Mouse (Mus musculus) embryonic fibroblast, embryonic 13.5 days (primary cell): Measurements from ENCODE around the gene Pdlim7. TPM values are rescaled to one million over a fixed set of nuclear protein-coding genes. Genes with fewer than 3 reads are reported as not detected.

Source experiments
- H3K27ac ChIP-seq: 2 replicates; pipeline ENCODE4 v1.5.1; 2012; ENCODE audit warnings: low read length, control low read depth, inconsistent platforms; ENCODE audit not compliant: insufficient read depth
- H3K4me1 ChIP-seq: 2 replicates; pipeline ENCODE4 v1.6.1; 2011; ENCODE audit warnings: low read length; ENCODE audit not compliant: control insufficient read depth, insufficient read depth
- H3K4me3 ChIP-seq: 2 replicates; pipeline ENCODE4 v1.5.1; 2011; ENCODE audit warnings: mild to moderate bottlenecking, control low read depth, low read length; ENCODE audit not compliant: insufficient read depth
- CTCF ChIP-seq: IDR thresholded peaks from 2 replicates; pipeline ENCODE4 v1.5.1; 2011; ENCODE audit warnings: mild to moderate bottlenecking, control low read depth, low read length, moderate library complexity, borderline replicate concordance; ENCODE audit not compliant: insufficient read depth
- POLR2A ChIP-seq: IDR thresholded peaks from 2 replicates; pipeline ENCODE4 v1.6.1; 2011; ENCODE audit warnings: low read depth, mild to moderate bottlenecking, control low read depth, low read length, moderate library complexity
- polyA plus RNA-seq: library from polyadenylated mRNA; stranded (reverse); fragments of >200 nt; gene quantifications from 2 replicates; pipeline ENCODE4 v1.2.4, GENCODE M21; 2011; ENCODE audit warnings: low read depth; ENCODE audit not compliant: missing spikeins, insufficient read length

Gene Pdlim7
- polyA plus RNA-seq, 1 experiment = 132 TPM

GRCm38 (mm10) chr13:55487578-55488498, 25.6 kb downstream of the Pdlim7 start, which contains the start of gene Dbn1:
Dbn1 (minus strand) TSS chr13:55488111.
- H3K27ac ChIP-seq = 0 out of 2 replicates have a peak within 1 kb of the TSS, but pooled peaks have one; percentile 14
- peak within 1 kb of the TSS; percentile 80 for H3K4me3 ChIP-seq
- peak; percentile 89 for TF ChIP-seq POLR2A
- TF ChIP-seq CTCF = no peak
- peaks cover 27% of the 10 kb centered on the region for H3K4me1 ChIP-seq

- peak overlapping the region; percentile 80 for H3K4me3 ChIP-seq
- TF ChIP-seq CTCF (no peak), POLR2A (no peak; the same call in 1 of the 2 replicates)
- H3K27ac ChIP-seq = 0 out of 2 replicates have a peak overlapping the region, but pooled peaks have one; percentile 14
- peaks cover 32% of the 10 kb centered on the region for H3K4me1 ChIP-seq
Measured at GRCm38 (mm10) chr13:55486916-55487577, 26.4 kb downstream of the Pdlim7 start.

GRCm38 (mm10) chr13:55486029-55486794, 27.3 kb downstream of the Pdlim7 start:
- TF ChIP-seq CTCF (no peak), POLR2A (no peak)
- Histone ChIP-seq H3K4me3 (peak overlapping the region; percentile 80), H3K27ac (no peak overlapping the region), H3K4me1 (peaks cover 32% of the 10 kb centered on the region)

GRCm38 (mm10) chr13:55484520-55485088, 28.9 kb downstream of the Pdlim7 start:
- Histone ChIP-seq H3K4me1 (peaks cover 32% of the 10 kb centered on the region), H3K4me3 (no peak overlapping the region), H3K27ac (0 out of 2 replicates have a peak overlapping the region, but pooled peaks have one; percentile 86)
- TF ChIP-seq CTCF = no peak
- TF ChIP-seq POLR2A = no peak

- Histone ChIP-seq H3K27ac (peak overlapping the region; percentile 86), H3K4me1 (peaks cover 32% of the 10 kb centered on the region), H3K4me3 (no peak overlapping the region)
- TF ChIP-seq CTCF (no peak), POLR2A (no peak)
Measured at GRCm38 (mm10) chr13:55483593-55483992, 29.9 kb downstream of the Pdlim7 start.

GRCm38 (mm10) chr13:55483071-55483470, 30.4 kb downstream of the Pdlim7 start:
- TF ChIP-seq CTCF (no peak), POLR2A (no peak)
- Histone ChIP-seq H3K4me1 (peaks cover 32% of the 10 kb centered on the region), H3K27ac (peak overlapping the region; percentile 86), H3K4me3 (no peak overlapping the region)

DNA sequence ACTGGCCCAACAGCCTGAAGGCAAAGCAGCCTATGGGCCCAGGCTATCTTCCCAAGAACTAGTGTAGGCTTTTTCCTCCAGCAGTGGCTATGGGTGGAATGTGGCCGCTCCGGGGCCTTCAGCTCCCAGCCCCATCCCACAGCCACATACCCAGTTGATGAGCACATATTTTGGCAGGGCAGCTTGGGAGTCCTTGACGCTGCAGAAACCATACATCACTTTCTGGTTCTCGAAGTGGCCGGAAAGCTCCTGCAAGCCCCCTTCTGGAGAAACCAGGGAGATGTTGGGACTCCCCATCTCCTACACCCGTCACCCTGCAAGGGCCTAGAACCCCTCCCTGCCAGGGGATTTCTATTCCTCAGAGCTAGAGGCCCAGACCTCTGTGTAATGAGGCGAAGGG, 30.9 kb downstream of the Pdlim7 start:
- H3K4me1 ChIP-seq = peaks cover 32% of the 10 kb centered on the region
- H3K27ac ChIP-seq = peak overlapping the region; percentile 86
- TF ChIP-seq POLR2A = no peak
- no peak overlapping the region for H3K4me3 ChIP-seq

- Histone ChIP-seq H3K4me1 (peaks cover 21% of the 10 kb centered on the region), H3K4me3 (no peak overlapping the region), H3K27ac (no peak overlapping the region)
- no peak for TF ChIP-seq POLR2A
- no peak for TF ChIP-seq CTCF
Measured at GRCm38 (mm10) chr13:55479929-55480328, 33.5 kb downstream of the Pdlim7 start.

- H3K27ac ChIP-seq = no peak overlapping the region
- H3K4me1 ChIP-seq = peaks cover 17% of the 10 kb centered on the region
- TF ChIP-seq POLR2A (no peak), CTCF (no peak)
- no peak overlapping the region for H3K4me3 ChIP-seq
Measured at GRCm38 (mm10) chr13:55479008-55479407, 34.5 kb downstream of the Pdlim7 start.
